Mouse (Mus musculus) activated CD4-positive, CD25-positive, alpha-beta regulatory T cell, adult 4 months (primary cell): ENCODE data around the gene Sgms1. TPM values are rescaled to one million over a fixed set of nuclear protein-coding genes. Genes with fewer than 3 reads are reported as not detected.

Experiments used
- polyA plus RNA-seq, 2 experiments: library from polyadenylated mRNA; unstranded; fragments of 100-300 nt; shearing (Covaris generic); gene quantifications; one replicate each; pipeline ENCODE4 v1.2.1; 2017

The Sgms1 gene
- polyA plus RNA-seq, 2 experiments from 2014 or later: 37.6 to 52.4 TPM

Other genes with a start within 250 kb of the Sgms1 start
- 100 to 1,000 TPM; 229 to 490 TPM for gene Rpl9-ps6, start 76.9 kb upstream of the Sgms1 start, polyA plus RNA-seq
- 1 to 10 TPM; 8.6 to 8.9 TPM for gene Minpp1, start 96.1 kb upstream of the Sgms1 start, polyA plus RNA-seq
- under 1 TPM; 0.20 to 0.71 TPM for gene Papss2, start 206.1 kb upstream of the Sgms1 start, polyA plus RNA-seq